Mouse (Mus musculus): ENCODE measurements around the gene Atp6v0a1.

Gene Atp6v0a1

GRCm38 (mm10) chr11:101062971-101063675 is 53.9 kb downstream of the Atp6v0a1 start:
- no peak for DNase-seq

GRCm38 (mm10) chr11:101063676-101064327 is 54.5 kb downstream of the Atp6v0a1 start:
- DNase-seq = peak; percentile 84

GRCm38 (mm10) chr11:101064462-101064861 is 55.2 kb downstream of the Atp6v0a1 start:
- DNase-seq = no peak

DNA sequence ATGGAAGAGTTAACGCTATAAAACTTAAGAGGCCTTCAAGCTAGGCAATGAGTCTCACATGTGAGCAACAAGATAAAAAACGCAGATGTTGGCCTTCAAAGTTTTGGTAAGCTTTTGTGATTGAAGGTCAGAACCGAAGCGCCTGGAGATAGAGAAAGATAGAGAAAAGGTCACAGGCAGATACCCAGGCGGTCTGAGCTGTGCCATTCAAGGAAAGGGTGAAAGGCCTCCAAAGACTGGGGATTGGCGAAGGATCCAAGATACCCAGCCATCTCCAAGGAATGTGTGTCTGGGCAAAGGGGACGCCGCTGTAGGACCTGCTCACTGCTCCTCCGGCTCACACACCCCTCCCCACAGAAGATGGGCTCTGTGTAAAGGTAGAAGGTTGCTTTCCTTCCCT is 55.8 kb downstream of the Atp6v0a1 start:
- no peak for DNase-seq

DNA sequence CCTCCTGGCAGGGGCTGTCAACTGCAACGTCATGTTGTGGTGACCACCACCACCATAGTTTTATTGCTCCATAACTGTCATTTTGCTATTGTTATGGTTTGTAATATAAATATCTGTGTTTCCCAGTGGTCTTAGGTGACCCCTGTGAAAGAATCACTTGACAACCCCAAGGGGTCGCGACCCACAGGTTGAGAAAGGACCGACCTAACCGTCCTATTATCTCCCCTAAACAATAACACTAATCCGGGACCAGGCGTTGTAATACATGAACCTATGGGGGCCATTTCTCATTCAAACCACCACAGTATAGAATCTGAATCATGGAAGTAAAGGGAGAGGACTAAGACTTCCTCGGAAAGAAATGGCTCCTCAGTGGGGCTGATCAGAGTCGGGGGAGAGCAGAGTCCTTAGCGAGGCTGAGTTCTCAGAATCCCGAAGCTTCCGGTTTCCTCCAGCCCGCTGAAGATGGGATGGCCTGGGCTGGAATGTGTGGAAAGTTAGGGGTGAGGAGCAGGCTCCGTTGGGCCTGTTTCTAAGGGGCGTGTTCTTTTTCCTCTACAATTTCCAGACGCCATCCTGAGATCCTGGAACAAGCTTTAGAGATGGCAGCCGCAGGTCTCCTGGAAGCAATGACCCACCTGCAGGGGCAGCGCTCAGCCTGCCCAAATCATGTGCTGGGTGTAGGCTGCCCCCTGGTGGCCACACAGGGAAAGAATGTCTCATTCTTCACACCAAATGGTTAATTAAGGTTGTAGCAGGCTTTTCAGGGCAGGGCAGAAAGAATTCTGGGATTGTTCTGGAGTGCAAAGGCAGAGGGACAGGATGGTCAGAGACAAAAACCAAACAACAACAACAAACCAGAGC is 57.5 kb downstream of the Atp6v0a1 start:
- DNase-seq = peak; percentile 77

DNA sequence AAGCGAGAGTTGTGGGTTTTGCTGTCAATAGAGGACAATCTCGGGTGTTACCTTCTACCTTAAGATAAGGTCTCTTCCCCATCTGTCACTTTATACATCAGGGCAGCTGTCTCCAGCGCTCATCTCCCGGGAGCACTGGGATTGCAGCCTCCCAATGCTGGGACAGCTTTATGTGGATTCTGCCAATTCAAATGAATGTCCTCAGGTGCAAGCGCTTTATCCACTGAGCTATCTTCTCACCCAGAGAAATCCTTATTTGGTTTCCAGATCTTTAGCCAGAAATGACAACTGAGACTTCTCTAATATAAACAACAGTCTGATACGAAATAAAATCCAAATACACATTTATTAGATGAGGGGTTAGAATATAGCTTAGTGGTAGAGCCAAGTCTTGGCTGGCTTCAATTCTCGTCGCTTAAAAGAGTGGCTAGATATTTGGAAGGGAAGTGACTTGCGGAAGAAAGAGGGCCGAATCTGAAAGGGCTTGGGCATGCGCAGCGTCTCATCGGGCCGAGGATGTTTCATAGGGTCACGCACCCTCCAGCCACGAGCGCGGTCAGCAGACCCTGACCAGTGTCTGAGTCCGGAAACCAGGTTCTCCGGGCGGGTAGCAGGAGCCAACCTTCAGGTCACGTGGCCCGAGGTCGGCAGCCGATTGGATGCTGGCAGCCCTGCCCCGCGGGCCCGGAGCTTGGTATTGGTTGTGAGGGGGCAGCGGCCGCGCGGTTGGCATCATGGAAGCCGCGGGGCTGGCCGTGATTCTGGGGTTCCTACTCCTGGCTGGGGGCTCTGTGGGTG is 60.3 kb downstream of the Atp6v0a1 start, which contains the start of gene Naglu:
TSS of gene Naglu (plus strand) at position 622 of the 798 bp plus-strand sequence.
- peak; percentile 97 for DNase-seq

DNA sequence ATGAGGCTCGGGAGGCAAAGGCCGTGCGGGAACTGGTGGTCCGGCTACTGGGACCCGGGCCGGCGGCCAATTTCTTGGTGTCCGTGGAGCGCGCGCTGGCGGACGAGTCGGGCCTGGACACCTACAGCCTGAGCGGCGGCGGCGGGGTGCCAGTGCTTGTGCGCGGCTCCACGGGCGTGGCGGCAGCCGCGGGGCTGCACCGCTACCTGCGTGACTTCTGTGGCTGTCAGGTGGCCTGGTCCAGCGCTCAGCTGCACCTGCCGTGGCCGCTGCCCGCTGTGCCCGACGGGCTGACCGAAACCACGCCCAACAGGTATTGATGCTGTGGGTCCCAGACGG is 60.9 kb downstream of the Atp6v0a1 start:
- DNase-seq = no peak

DNA sequence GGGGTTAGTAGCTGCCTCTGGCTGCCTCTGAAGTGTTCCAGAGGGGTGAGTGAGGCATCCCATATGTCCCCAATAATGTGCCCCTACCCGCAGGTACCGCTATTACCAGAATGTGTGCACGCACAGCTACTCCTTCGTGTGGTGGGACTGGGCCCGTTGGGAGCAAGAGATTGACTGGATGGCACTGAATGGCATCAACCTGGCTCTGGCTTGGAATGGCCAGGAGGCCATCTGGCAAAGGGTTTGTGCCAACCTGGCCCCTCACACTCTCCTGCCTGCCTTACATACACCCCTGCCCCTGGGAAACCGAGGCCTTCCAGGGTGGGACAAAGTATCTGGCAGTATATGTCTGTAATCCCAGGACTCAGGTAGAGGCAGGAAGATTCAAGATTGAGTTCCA is 61.7 kb downstream of the Atp6v0a1 start:
- no peak for DNase-seq

DNA sequence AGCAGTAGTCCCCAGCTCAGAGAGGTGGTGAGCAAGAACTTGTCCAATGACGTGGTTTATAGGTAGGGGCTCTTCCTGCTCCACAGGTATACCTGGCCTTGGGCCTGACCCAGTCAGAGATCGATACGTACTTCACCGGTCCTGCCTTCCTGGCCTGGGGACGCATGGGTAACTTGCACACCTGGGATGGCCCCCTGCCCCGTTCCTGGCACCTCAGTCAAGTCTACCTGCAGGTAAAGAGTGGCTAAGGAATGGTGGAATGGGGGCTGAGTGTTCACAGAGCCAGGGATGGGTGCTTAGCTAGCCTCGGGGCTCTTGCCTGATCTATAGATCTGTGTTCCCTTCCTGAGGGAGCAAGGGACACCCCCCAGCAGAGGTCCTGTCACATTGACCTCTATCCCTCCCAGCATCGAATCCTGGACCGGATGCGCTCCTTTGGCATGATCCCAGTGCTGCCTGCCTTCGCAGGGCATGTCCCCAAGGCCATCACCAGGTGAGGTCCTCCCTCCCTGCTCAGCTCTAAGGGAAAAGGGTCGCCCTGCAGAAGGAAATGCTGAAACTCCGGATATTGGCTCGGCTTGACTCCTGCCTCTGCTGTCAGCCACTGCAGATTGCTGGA is 62.7 kb downstream of the Atp6v0a1 start:
- DNase-seq = no peak

DNA sequence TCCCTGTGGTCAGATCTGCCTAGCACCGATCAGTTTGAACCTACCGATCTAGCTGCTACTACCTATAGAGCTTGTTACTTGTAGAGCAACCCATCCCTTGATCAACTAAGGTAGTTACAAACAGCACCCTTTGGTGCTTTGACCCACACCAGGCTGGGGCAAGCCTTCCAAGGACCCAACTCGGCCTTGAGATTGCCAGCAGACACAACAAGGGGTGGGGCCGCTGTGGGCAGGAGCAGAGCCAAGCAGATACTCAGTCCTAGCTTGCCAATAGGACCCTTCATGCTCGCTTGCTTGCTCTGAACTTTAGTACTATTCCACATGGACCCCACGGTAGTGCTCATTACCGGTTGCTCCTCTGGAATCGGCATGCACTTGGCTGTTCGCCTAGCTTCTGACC is 68.9 kb downstream of the Atp6v0a1 start, which contains the start of gene Hsd17b1:
TSS of gene Hsd17b1 (plus strand) at position 291 of the 400 bp plus-strand sequence.
- DNase-seq = no peak

DNA sequence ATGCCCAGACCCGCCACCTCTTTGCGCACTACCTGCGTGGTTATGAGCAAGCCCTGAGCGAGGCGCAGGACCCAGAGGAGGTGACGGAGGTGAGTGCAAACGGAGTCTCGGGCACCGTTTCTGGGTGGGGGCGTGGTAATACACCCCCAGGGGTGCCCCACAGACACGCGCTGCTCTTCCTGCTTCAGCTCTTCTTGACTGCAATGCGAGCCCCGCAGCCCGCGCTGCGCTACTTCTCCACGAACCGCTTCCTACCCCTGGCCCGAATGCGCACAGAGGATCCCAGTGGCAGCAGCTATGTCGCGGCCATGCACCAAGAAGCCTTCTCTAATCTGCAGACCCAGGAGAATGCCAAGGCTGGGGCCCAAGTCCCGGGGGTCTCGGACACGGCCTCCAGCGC is 70.5 kb downstream of the Atp6v0a1 start:
- DNase-seq = peak; percentile 4

DNA sequence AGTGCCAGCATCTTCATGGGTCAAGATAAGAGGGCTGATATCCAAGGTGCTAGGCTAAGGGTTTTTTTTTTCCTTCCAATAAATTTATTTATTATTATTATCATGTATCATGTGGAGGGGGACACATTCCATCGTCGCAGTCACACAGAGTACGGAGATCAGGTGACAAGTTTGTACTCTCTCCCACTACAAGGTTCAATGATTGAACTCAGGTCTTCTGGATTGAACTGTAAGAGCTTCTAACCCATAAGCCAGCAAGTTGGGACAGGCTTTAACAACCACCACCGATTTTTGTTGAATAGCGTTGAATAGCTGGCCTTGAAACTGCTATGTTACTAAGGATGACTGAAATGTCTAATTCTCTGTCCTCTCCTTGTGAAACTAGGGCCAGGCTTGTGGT is 71.2 kb downstream of the Atp6v0a1 start:
- DNase-seq = peak; percentile 2

DNA sequence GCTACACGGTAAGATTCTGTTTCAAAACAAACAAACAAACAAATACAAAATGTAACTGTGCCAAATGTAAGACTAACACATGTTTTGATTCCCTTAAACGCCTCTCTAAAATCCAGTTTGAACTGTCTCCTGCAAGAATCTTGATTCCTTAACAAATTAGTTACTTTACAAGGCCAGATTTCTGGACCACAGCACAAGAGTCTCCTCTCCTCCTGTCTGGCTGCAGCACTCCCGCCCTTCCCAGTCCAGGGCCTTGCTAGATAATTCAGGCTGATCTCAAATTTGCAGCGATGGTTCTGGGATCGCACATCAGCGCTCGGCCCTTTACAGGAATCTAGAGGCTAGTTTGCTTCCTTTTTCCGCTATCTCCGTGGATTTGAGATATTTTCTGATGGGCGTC is 72.4 kb downstream of the Atp6v0a1 start:
- DNase-seq = peak; percentile 4

DNA sequence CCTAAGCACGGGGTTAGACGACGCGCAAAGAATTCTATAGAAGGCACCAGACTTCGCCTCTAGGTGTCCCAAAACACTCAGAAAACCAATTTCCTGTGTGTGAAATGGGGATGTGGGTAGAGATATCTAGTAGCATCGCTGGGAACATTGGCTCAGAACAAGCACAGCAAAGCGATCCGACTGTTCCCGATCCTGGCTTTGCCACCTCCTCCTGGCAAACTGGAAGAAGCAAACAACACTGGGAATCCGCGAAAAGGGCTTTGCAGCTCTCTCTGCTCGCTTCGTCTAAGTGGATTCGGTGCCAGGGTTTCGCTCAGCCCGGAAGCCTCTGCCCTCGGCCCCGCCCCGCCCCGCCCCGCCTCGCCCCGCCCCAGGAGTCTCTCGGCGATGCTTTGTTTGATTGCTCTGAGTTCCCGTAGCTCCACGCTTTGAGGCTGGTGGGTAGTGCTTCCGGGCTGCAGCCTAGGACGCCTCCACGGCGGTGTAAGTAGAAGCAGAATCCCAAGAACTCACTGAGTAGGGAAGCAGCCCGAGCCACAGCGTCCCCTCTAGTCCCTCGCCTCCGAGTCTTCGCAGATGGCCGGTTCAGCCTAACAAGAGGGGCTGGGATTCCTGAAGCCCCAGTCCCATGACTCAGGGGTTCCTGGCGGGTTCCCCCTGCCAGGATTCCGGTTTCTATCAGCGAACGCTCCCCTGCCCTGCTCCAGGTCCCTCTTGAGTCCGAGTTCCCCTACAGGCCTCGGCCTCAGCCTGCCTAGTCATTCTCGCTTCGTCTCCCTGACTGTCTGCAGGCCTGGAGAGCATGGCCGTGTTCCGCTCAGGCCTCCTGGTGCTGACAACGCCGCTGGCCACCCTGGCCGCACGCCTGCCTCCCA is 73.2 kb downstream of the Atp6v0a1 start, which contains the start of gene Coasy:
TSS of gene Coasy (plus strand) at position 358 of the 875 bp plus-strand sequence.
- DNase-seq = peak; percentile 93

DNA sequence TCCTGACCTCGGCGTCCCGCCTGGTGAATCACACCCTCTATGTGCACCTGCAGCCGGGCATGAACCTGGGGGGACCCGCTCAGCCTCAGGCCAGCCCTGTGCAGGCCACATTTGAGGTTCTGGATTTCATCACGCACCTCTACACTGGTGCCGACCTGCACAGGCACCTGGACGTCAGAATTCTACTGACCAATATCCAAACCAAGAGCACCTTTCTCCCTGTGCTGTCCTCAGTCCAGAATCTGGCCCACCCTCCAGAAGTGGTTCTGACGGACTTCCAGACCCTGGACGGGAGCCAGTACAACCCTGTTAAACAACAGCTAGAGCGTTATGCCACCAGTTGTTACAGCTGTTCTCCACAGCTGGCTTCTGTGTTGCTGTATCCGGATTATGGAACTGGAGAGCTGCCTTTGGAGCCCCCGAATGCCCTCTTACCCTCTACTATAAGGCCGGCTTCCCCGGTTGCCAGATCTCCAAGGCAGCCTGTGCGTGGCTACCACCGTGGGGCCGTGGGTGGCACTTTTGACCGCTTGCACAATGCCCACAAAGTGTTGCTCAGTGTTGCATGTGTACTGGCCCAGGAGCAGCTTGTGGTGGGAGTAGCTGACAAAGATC is 73.9 kb downstream of the Atp6v0a1 start:
- no peak for DNase-seq

GRCm38 (mm10) chr11:101084246-101084645 is 75.0 kb downstream of the Atp6v0a1 start:
- DNase-seq = no peak

- no peak for DNase-seq
Observed at GRCm38 (mm10) chr11:101084811-101085210, 75.6 kb downstream of the Atp6v0a1 start.

DNA sequence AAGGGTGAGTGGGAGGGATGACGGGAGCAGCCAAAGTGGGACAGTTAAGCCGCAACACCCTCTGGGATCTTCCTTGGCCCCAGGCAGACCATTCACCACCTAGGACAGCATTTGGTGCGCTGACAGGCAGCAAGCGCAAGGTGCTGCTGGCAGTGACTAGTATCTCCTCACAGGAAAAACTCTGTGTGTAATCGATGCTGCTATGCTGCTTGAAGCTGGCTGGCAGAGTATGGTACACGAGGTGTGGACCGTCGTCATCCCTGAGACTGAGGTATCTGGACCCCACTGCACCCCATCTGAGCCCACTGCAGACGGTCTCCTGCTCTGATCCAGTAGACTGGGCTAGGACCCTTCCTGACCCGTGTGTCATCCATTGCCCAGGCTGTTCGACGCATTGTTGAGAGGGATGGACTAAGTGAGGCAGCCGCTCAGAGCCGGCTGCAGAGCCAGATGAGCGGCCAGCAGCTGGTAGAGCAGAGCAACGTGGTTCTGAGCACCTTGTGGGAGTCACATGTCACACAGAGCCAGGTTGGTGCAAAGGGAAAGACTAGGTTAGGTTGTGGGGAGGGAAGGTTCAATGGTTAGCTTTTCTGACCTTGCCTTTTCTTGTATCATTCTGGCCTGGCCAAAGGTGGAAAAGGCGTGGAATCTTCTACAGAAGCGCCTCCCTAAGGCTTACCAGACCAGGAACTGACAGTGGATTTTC is 76.5 kb downstream of the Atp6v0a1 start:
- no peak for DNase-seq

- no peak for DNase-seq
Observed at GRCm38 (mm10) chr11:101086323-101086674, 77.0 kb downstream of the Atp6v0a1 start.

All from layer of hippocampus, adult 9-11 months (tissue).